Mouse (Mus musculus): ENCODE measurements around the gene Sdc1.

Sdc1 gene

GRCm38 (mm10) chr12:8770946-8771843 lies at the start of gene Sdc1:
Gene Sdc1, plus strand, starts transcription at chr12:8771323.
- DNase-seq (ENCODE audit: low spot score): peak; percentile 80

GRCm38 (mm10) chr12:8726890-8727289 lies 44.2 kb upstream of the Sdc1 start:
- DNase-seq (ENCODE audit: low spot score): no peak

- DNase-seq (ENCODE audit: low spot score): no peak
Observed at GRCm38 (mm10) chr12:8728739-8729138, 42.4 kb upstream of the Sdc1 start.

GRCm38 (mm10) chr12:8753654-8754053 lies 17.5 kb upstream of the Sdc1 start:
- no peak for DNase-seq (ENCODE audit: low spot score)

- DNase-seq (ENCODE audit: low spot score): no peak
Observed at GRCm38 (mm10) chr12:8754116-8754515, 17.0 kb upstream of the Sdc1 start.

- no peak for DNase-seq (ENCODE audit: low spot score)
Observed at GRCm38 (mm10) chr12:8758029-8758428, 13.1 kb upstream of the Sdc1 start.

- no peak for DNase-seq (ENCODE audit: low spot score)
Observed at GRCm38 (mm10) chr12:8759115-8759514, 12.0 kb upstream of the Sdc1 start.

GRCm38 (mm10) chr12:8759779-8760178 lies 11.3 kb upstream of the Sdc1 start:
- no peak for DNase-seq (ENCODE audit: low spot score)

GRCm38 (mm10) chr12:8760561-8760960 lies 10.6 kb upstream of the Sdc1 start:
- DNase-seq (ENCODE audit: low spot score): no peak

GRCm38 (mm10) chr12:8761058-8761457 lies 10.1 kb upstream of the Sdc1 start:
- no peak for DNase-seq (ENCODE audit: low spot score)

- DNase-seq (ENCODE audit: low spot score): no peak
Observed at GRCm38 (mm10) chr12:8762667-8763066, 8.5 kb upstream of the Sdc1 start.

- no peak for DNase-seq (ENCODE audit: low spot score)
Observed at GRCm38 (mm10) chr12:8764221-8764930, 6.7 kb upstream of the Sdc1 start.

- no peak for DNase-seq (ENCODE audit: low spot score)
Observed at GRCm38 (mm10) chr12:8771844-8772380, 789 bp downstream of the Sdc1 start.

GRCm38 (mm10) chr12:8772451-8773143 lies 1.5 kb downstream of the Sdc1 start:
- DNase-seq (ENCODE audit: low spot score): peak; percentile 54

GRCm38 (mm10) chr12:8773336-8773735 lies 2.2 kb downstream of the Sdc1 start:
- DNase-seq (ENCODE audit: low spot score): no peak

GRCm38 (mm10) chr12:8774183-8774582 lies 3.1 kb downstream of the Sdc1 start:
- no peak for DNase-seq (ENCODE audit: low spot score)

- DNase-seq (ENCODE audit: low spot score): no peak
Observed at GRCm38 (mm10) chr12:8776206-8776605, 5.1 kb downstream of the Sdc1 start.

GRCm38 (mm10) chr12:8776741-8777140 lies 5.6 kb downstream of the Sdc1 start:
- DNase-seq (ENCODE audit: low spot score): no peak

- DNase-seq (ENCODE audit: low spot score): peak; percentile 19
Observed at GRCm38 (mm10) chr12:8778106-8778505, 7.0 kb downstream of the Sdc1 start.

GRCm38 (mm10) chr12:8779851-8780250 lies 8.7 kb downstream of the Sdc1 start:
- no peak for DNase-seq (ENCODE audit: low spot score)

GRCm38 (mm10) chr12:8781121-8781520 lies 10.0 kb downstream of the Sdc1 start:
- DNase-seq (ENCODE audit: low spot score): no peak

- DNase-seq (ENCODE audit: low spot score): peak; percentile 66
Observed at GRCm38 (mm10) chr12:8781681-8782378, 10.7 kb downstream of the Sdc1 start.
